Mouse (Mus musculus): ENCODE results near the gene Gfer. TPM values are rescaled to one million over a fixed set of nuclear protein-coding genes. Genes with fewer than 3 reads are reported as not detected.
A peak's percentile ranks its signal among the peaks of the same experiment; 100 is the strongest.

Gene Gfer
- total and polyA plus RNA-seq, 3 experiments, result 83.0 to 86.8 TPM; not detected in 1

DNA sequence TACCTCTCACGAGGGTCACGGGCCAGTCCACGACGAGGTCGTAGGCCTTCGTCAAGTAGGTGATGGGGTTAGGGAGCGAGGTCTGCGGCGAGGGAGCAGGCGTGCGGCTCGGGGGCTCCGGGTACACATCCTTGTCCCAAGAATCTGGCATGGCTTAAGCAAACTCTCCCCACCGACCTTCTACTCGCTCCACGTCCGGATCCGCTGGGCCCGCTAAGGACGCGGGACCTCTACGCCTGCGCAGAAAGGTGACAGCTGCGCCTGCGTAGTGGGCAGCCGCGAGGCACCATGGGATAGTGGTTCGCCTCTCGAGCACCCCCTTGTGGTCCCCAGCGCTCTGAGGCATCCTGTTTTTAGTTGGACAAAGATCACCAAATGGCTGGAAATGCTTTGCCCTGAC lies 28.2 kb upstream of the Gfer start, which contains the start of gene Ndufb10:
TSS of gene Ndufb10 (minus strand) at position 295 of the 400 bp plus-strand sequence.
- Histone ChIP-seq H3K79me2 (ENCODE audit: control insufficient read depth, insufficient read depth, low read length, poor library complexity) (peaks cover 41% of the 10 kb centered on the region), H3K27ac (ENCODE audit: control insufficient read depth, low read depth, low read length) (peak within 1 kb of the TSS; percentile 74), H3K36me3 (ENCODE audit: control insufficient read depth in 1 of 2, insufficient read depth in 2 of 2, low read length in 2 of 2) (peaks cover 5 to 10% of the 10 kb centered on the region in 2 experiments; a peak in 2 of 4 replicates), H3K4me3 (ENCODE audit: control insufficient read depth in 1 of 2, insufficient read depth in 1 of 2, low read depth in 2 of 2, low read length in 2 of 2) (peak within 1 kb of the TSS; percentile 70 to 85), H3K9ac (ENCODE audit: control insufficient read depth, low read depth, low read length, poor library complexity, severe bottlenecking) (peak within 1 kb of the TSS; percentile 79), H3K27me3 (ENCODE audit: control insufficient read depth in 1 of 2, insufficient read depth in 2 of 2, low read length in 2 of 2) (no peaks in the 10 kb centered on the region), H3K9me3 (replicated peaks; ENCODE audit: insufficient read depth, low read length) (no peaks in the 10 kb centered on the region), H3K4me1 (ENCODE audit: control insufficient read depth in 1 of 2, insufficient read depth in 2 of 2, low read length in 2 of 2) (peaks cover 0 to 7% of the 10 kb centered on the region in 2 experiments; a peak in 3 of 4 replicates)
- peak; percentile 95 for DNase-seq (ENCODE audit: low read depth, low spot score)
- TF ChIP-seq POLR2A (IDR thresholded peaks at IDR 0.05; ENCODE audit: control insufficient read depth in 1 of 2, insufficient read depth in 1 of 2, low read depth in 1 of 2, low read length in 2 of 2, poor library complexity in 1 of 2) (peak; percentile 73 to 96; a peak in 3 of 4 replicates), RAD21 (IDR thresholded peaks at IDR 0.05; ENCODE audit: low read depth, low read length) (no peak), KAT2A (conservative IDR thresholded peaks at IDR 0.05; ENCODE audit: low read depth, low read length) (no peak; the same call in 1 of the 2 replicates), HCFC1 (IDR thresholded peaks at IDR 0.05; ENCODE audit: low read depth, low read length) (peak; percentile 91), E2F4 (IDR thresholded peaks at IDR 0.05; ENCODE audit: borderline replicate concordance, low read depth, low read length) (no peak), SMC3 (IDR thresholded peaks at IDR 0.05; ENCODE audit: low read depth, low read length) (peak; percentile 32; the same call in 1 of the 2 replicates), MYC (IDR thresholded peaks at IDR 0.05; ENCODE audit: low read depth, low read length) (0 out of 2 replicates have a peak, but pooled peaks have one; percentile 21), CHD2 (IDR thresholded peaks at IDR 0.05; ENCODE audit: low read length) (no peak), ZMIZ1 (IDR thresholded peaks at IDR 0.05; ENCODE audit: low read depth, low read length) (peak; percentile 70; the same call in 1 of the 2 replicates), MXI1 (IDR thresholded peaks at IDR 0.05; ENCODE audit: low read depth, low read length) (peak; percentile 79; the same call in 1 of the 2 replicates), NRF1 (IDR thresholded peaks at IDR 0.05; ENCODE audit: insufficient read depth, low read depth, low read length, poor library complexity, severe bottlenecking) (peak; percentile 98), ETS1 (IDR thresholded peaks at IDR 0.05; ENCODE audit: low read depth, low read length) (no peak), TAL1 (IDR thresholded peaks at IDR 0.05; ENCODE audit: low read length) (no peak), ELF1 (IDR thresholded peaks at IDR 0.05; ENCODE audit: low read depth, low read length) (peak; percentile 61), SIN3A (IDR thresholded peaks at IDR 0.05; ENCODE audit: low read length) (peak; percentile 82), NELFE (IDR thresholded peaks at IDR 0.05; ENCODE audit: low read depth, low read length) (peak; percentile 94), TBP (IDR thresholded peaks at IDR 0.05; ENCODE audit: low read depth, low read length) (peak; percentile 82), GATA1 (IDR thresholded peaks at IDR 0.05; ENCODE audit: low read depth, low read length) (no peak), POLR2AphosphoS2 (IDR thresholded peaks at IDR 0.05; ENCODE audit: low read length) (peak; percentile 88), EP300 (IDR thresholded peaks at IDR 0.05; ENCODE audit: low read depth in 1 of 2, low read length in 2 of 2) (no peak), CTCF (IDR thresholded peaks at IDR 0.05 in 2 of 3, conservative IDR thresholded peaks at IDR 0.05 in 1 of 3; ENCODE audit: control insufficient read depth in 1 of 3, insufficient read depth in 1 of 3, low read depth in 2 of 3, low read length in 3 of 3, poor library complexity in 1 of 3, severe bottlenecking in 1 of 3) (peak; percentile 89 to 97 (median 93)), MAX (IDR thresholded peaks at IDR 0.05; ENCODE audit: low read length) (peak; percentile 20), TCF12 (IDR thresholded peaks at IDR 0.05; ENCODE audit: low read depth, low read length) (0 out of 2 replicates have a peak, but pooled peaks have one; percentile 60)

Data from MEL (cell line).